Comparison of ENCODE assay signal across 10 mouse cellular contexts in genomic region chr11:22347651-22348535, GRCm38 (mm10). TPM values are rescaled to one million over a fixed set of nuclear protein-coding genes. Genes with fewer than 3 reads are reported as not detected.
DNase-seq lines count a peak whose midpoint lies in the region; ATAC-seq and TF ChIP-seq lines count a peak whose summit lies in the region.
"Had no signal": no experiment of that assay in that cellular context is flagged by ENCODE, and none has a peak within 500 bp of the region (broad histone marks: within the 10 kb centered on the region; RNA-seq: fewer than 3 reads in every experiment).

No protein-coding gene starts in this region.

- H3K27ac ChIP-seq in left cerebral cortex, adult 2 months: peak overlapping the region; percentile 2; the same call in 1 of the 2 replicates
- peak overlapping the region; percentile 81 for H3K27ac ChIP-seq in embryonic facial prominence, embryonic 15.5 days (replicated peaks)
- no peak overlapping the region for H3K27ac ChIP-seq in intestine, postnatal 0 days (ENCODE audit: low read depth, low read length)

- no peak for DNase-seq in left cerebral cortex, adult 2 months (ENCODE audit: extremely low spot score in 1 of 2, low spot score in 2 of 2)
- DNase-seq in left cerebral cortex, adult 11 months (ENCODE audit: low spot score): no peak
- peak; percentile 12 for DNase-seq in retina, embryonic 14.5 days (ENCODE audit: low spot score)
- DNase-seq in cerebellum, postnatal 25 days: no peak
- DNase-seq in adrenal gland, postnatal 10 days: no peak
- DNase-seq in adrenal gland, adult (ENCODE audit: inconsistent age in 2 of 2, low spot score in 1 of 2): no peak
- DNase-seq: cerebellum, postnatal 36 days had no signal

- peak; percentile 87 for ATAC-seq in embryonic facial prominence, embryonic 15.5 days (ENCODE audit: insufficient number of reproducible peaks, low FRiP score, low TSS enrichment, low read depth)
- ATAC-seq in intestine, postnatal 0 days: 0 out of 2 replicates have a peak, but pooled peaks have one; percentile 49

- no peaks in the 10 kb centered on the region for H3K9me3 ChIP-seq in embryonic facial prominence, embryonic 15.5 days (replicated peaks)
- no peaks in the 10 kb centered on the region for H3K9me3 ChIP-seq in intestine, postnatal 0 days (ENCODE audit: control insufficient read depth)
- H3K9me3 ChIP-seq: G1E had no signal

- WGBS in embryonic facial prominence, embryonic 15.5 days: 27% methylated on average over 13 of the region's 13 CpGs
- WGBS in intestine, postnatal 0 days: 48% methylated on average over 13 of the region's 13 CpGs

- no peak overlapping the region for H3K9ac ChIP-seq in embryonic facial prominence, embryonic 15.5 days
- H3K9ac ChIP-seq in intestine, postnatal 0 days (ENCODE audit: low read depth, low read length): no peak overlapping the region

- intact Hi-C loops in left cerebral cortex, adult 2 months (cut with DNase I): no loop called here

- no peaks in the 10 kb centered on the region for H3K36me3 ChIP-seq in embryonic facial prominence, embryonic 15.5 days
- no peaks in the 10 kb centered on the region for H3K36me3 ChIP-seq in intestine, postnatal 0 days (ENCODE audit: control insufficient read depth, insufficient read depth)
- H3K36me3 ChIP-seq: G1E had no signal

- H3K4me1 ChIP-seq in embryonic facial prominence, embryonic 15.5 days: peaks cover 30% of the 10 kb centered on the region
- H3K4me1 ChIP-seq in intestine, postnatal 0 days (replicated peaks; ENCODE audit: control insufficient read depth, insufficient read depth, low read length): no peaks in the 10 kb centered on the region

- no peaks in the 10 kb centered on the region for H3K27me3 ChIP-seq in embryonic facial prominence, embryonic 15.5 days
- no peaks in the 10 kb centered on the region for H3K27me3 ChIP-seq in intestine, postnatal 0 days (replicated peaks; ENCODE audit: control insufficient read depth, insufficient read depth, low read length)

- no peak overlapping the region for H3K4me3 ChIP-seq in left cerebral cortex, adult 2 months
- H3K4me3 ChIP-seq in embryonic facial prominence, embryonic 15.5 days (replicated peaks): no peak overlapping the region
- no peak overlapping the region for H3K4me3 ChIP-seq in intestine, postnatal 0 days (ENCODE audit: low read depth, low read length)

- 0 out of 2 replicates have a peak overlapping the region, but pooled peaks have one; percentile 1 for H3K4me2 ChIP-seq in embryonic facial prominence, embryonic 15.5 days (replicated peaks)
- no peak overlapping the region for H3K4me2 ChIP-seq in intestine, postnatal 0 days (replicated peaks; ENCODE audit: low read depth)

- TF ChIP-seq CTCF in left cerebral cortex, adult 2 months (IDR thresholded peaks at IDR 0.05): no peak
- TF ChIP-seq CTCF in intestine, postnatal 0 days (IDR thresholded peaks at IDR 0.05; ENCODE audit: low read depth): no peak

RNA-seq across cellular contexts. Expression of gene Ehbp1, which starts 5.8 kb away (rescaled TPM):
- total RNA-seq in left cerebral cortex, adult 2 months (2021): 10 to 100 TPM; 55.0 to 57.8 TPM
- polyA plus RNA-seq in embryonic facial prominence, embryonic 15.5 days (2015; fragmentation: Nextera tagmentation; extraction: Ambion mirVana): 14.2 and 16.0 TPM in 2 replicates
- 3.1 and 3.7 TPM in 2 replicates for polyA plus RNA-seq in intestine, postnatal 0 days (2015; fragmentation: Nextera tagmentation; extraction: Ambion mirVana)
- total RNA-seq in adrenal gland, postnatal 10 days (2021): 10 to 100 TPM; 22.0 to 26.8 TPM
